Mouse (Mus musculus) retina, embryonic 14.5 days (tissue): Measurements from ENCODE around the gene Gdpd3.
"Not testable (repeated sequence)": the region's sequence is repeated elsewhere in the genome, so short reads cannot be mapped to it uniquely, and the experiment has no call there.

Experiments used
- DNase-seq: peaks from one replicate; pipeline ENCODE4 v3.0.0-alpha.2; 2015; ENCODE audit warnings: low spot score

Gene Gdpd3

GRCm38 (mm10) chr7:126766201-126766600 lies at the start of gene Gdpd3:
Gene Gdpd3, plus strand, starts transcription at chr7:126766334.
- no peak for DNase-seq

- no peak for DNase-seq
Observed at GRCm38 (mm10) chr7:126717566-126717965, 48.6 kb upstream of the Gdpd3 start.

GRCm38 (mm10) chr7:126718787-126719337 lies 47.3 kb upstream of the Gdpd3 start:
- DNase-seq: no peak

- DNase-seq: no peak
Observed at GRCm38 (mm10) chr7:126721635-126722034, 44.5 kb upstream of the Gdpd3 start.

GRCm38 (mm10) chr7:126725077-126725476 lies 41.1 kb upstream of the Gdpd3 start:
- DNase-seq: no peak

- no peak for DNase-seq
Observed at GRCm38 (mm10) chr7:126725667-126726066, 40.5 kb upstream of the Gdpd3 start.

DNA sequence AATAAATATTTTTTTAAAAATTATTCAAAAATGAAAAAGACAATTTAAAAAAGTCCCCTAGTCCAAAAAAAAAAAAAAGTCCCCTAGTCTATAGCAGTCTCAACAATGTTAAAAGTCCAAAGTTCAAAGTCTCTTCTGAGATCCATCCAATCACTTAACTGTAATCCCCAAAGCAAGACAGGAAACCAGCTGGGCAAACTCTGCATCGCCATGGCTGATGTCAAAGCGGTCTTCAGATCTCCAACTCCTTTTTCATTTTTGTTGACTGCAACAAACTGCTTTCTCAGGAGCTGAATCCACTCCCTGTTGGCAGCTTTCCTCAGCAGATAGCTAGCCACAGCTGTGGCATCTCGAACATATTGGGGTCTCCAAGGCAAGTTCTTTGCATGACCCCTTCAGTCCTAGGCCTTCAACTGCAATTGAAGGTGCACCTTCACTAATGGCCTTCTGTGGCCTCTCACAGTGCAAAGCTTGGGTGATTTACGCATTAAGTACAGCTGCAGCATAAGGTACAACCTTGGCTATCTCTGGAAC lies 35.8 kb upstream of the Gdpd3 start:
- not testable (repeated sequence) for DNase-seq

DNA sequence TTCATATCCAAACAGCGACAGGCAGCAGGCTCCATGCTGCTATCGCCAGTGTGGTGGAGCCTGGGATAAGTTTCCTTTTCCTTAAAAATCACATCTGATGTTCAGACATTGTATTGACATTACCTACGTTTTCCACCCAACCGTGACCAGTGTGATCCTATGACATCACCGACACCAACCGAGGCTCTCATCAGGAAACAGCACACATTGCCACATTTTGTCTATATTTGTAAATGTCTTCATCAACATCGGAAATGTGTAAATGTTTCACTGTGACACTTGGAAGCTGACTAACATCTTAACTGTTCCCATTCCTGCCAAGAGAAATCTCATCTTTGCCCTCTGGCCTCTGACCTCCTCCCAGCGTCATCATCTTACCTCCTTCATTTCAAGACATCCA lies 30.0 kb upstream of the Gdpd3 start:
- DNase-seq: no peak

- no peak for DNase-seq
Observed at GRCm38 (mm10) chr7:126739551-126739950, 26.6 kb upstream of the Gdpd3 start.

- DNase-seq: no peak
Observed at GRCm38 (mm10) chr7:126740132-126740735, 25.9 kb upstream of the Gdpd3 start.

DNA sequence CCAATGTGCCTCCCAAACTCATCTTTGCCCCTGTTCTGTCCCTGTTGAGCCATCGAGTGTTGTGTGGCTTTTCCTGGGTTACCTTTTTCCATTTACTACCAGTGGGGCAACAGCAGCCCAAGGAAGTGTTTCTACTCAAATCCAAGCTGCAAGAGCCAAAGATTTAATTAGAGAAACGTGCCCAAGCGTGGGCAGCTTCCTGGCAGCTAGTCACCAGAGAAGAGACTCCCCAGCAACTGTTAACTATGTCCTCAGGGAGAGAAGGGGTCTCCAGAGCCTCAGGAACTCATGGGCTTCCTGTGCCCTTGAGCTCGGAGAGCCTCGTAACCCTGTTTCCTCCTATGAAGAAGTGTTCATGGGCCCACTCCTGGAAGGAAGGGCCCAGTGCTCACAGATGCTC lies 25.2 kb upstream of the Gdpd3 start:
- DNase-seq: no peak

- DNase-seq: no peak
Observed at GRCm38 (mm10) chr7:126741452-126741851, 24.7 kb upstream of the Gdpd3 start.

DNA sequence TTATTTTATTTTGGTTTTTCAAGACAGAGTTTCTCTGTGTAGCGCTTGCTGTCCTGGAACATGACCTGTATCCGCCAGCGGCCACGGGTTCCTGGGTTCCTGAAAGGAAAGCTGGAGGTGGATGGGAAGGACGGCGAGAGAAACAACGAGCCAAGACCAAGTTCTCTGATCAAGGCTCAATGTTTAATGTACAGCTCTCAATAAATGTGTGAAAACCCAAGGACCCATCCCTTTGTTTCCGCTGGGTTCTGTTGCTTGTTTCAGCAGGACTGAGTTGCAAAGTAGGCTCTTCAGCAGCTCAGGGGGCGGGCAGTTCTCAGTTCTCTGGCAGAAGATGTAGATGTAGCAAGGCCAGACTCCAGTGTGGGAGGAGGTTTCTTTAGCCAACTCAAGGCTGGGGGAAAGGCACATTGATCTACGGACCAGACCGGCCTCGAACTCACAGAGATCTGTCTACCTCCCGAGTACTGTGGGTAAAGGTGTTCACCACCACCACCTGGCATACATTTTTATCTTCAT lies 24.1 kb upstream of the Gdpd3 start:
- DNase-seq: no peak

DNA sequence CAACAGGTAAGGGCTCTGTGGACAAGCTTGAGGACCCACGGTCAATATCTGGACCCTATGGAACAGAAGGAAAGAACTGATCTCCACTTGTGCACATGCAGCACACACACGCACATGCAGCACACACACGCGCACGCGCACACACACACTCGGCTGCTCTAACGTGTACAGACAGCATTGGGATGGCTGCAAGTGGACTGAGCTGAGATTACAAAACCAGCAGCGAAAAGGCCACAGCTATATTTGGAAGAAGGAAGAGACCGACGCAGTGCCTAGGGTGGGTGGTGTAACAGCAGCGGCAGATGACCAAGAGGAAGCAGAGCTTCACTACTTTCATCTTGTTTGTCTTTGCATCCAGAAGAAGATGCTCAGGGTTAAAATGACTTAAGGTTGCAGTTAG lies 20.1 kb upstream of the Gdpd3 start:
- DNase-seq: no peak

DNA sequence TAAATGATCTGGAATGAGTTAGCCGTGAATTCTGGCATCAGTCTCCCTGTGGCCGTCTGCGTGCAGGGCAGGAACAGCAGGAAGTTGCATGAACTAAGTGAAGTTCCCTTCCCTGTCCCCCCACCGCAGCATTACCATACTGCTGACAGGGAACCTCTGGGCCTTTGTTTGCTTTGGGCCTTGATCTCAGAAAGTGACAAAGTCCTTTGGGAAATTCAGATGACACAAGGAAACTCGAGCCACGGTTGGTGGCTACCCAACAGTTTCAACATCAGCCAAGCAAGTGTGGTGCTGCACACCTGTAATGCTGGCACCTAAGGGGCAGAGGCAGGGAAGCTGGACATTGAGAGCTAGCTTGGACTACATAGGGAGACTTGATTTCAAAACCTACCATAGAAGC lies 19.3 kb upstream of the Gdpd3 start:
- DNase-seq: no peak

- DNase-seq: no peak
Observed at GRCm38 (mm10) chr7:126748824-126749223, 17.3 kb upstream of the Gdpd3 start.

DNA sequence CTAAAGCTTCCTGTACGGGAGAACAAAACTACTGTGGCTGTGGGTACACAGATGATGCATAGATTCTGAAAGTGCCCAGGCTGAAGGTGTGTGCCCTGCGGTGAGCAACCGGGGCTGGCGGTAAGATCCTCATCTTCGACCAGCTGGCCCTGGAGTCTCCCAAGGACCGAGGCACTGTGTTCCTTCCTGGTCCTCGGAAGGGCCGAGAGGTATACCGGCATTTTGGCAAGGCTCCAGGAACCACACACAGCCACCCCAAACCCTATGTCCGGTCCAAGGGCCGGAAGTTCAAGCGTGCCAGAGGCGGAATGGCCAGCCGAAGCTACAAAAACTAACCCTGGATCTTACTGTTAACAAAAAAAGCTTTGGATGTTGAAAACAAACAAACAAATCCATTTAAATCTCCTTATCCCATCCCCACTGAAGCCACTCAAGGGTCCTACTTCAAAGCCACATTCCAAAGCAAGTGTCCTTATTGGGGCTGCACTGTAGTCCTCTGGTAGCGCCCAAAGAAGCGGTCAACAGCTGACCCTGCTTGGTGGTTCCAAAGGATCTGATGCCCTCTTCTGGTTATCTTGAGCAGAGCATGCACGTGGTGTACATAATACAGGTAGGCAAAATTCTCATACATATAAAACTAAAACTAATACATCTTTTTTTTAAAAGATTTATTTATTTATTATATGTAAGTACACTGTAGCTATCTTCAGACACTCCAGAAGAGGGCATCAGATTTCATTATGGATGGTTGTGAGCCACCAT lies 16.4 kb upstream of the Gdpd3 start:
- no peak for DNase-seq

DNA sequence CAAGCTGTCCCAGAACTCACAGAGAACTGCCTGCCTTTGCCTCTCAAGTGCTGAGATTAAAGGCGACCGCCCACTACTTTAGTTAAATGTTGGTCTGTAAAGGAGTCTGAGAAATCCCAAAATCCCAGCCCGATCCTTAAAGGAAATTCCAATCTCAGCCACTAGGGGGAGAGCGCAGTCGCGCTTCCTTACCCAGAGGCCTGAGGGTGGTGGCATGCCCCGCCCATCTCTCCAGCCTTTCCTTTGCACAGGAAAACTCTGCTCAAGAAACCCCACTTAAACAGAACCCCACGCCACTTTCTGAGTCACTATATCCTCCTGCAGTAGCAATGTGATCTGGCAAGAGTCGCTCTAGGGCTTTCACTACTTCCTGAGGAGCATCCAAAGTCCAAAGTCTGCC lies 11.3 kb upstream of the Gdpd3 start:
- DNase-seq: peak; percentile 95

DNA sequence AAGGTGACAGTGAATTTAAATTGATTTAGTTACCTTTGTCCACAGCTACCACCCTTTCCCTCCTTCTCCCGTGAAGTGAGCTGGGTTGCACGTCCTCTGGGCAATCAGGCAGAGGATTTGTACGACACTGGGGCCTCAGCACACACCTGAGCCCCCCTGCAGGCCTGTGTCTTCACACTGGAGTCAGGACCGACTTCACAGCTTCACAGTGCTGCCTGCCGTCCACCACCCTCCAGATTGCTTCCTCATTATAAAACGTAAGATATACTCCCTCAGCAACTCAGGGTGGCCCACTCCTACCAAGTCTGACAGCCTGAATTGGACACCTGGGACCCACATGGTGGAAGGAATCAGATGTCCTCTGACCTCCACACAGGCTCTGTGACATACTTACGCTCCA lies 7.6 kb upstream of the Gdpd3 start:
- DNase-seq: no peak

GRCm38 (mm10) chr7:126759050-126759671 lies 7.0 kb upstream of the Gdpd3 start, which contains the start of gene Mapk3:
Gene Mapk3, plus strand, starts transcription at chr7:126759601.
- DNase-seq: peak; percentile 95

GRCm38 (mm10) chr7:126759672-126760390 lies 6.3 kb upstream of the Gdpd3 start:
- peak; percentile 6 for DNase-seq

GRCm38 (mm10) chr7:126760391-126760802 lies 5.7 kb upstream of the Gdpd3 start:
- DNase-seq: peak; percentile 36
